Mouse (Mus musculus) left cerebral cortex, postnatal 10 days (tissue): ENCODE measurements at regions not wholly inside any gene's neighbourhood (a gene's known extent, or its start where the extent isn't known, plus 50 kb on each side); places are given as distances from the start of the nearest gene placed in this dataset.

Experiments
- DNase-seq, 2 experiments: peaks; one replicate each; pipeline ENCODE4 v3.0.0; 2021 to 2022; ENCODE audit warnings: low spot score in 2 of 2, mixed read lengths in 1 of 2; ENCODE audit errors: extremely low spot score in 1 of 2
- intact Hi-C: fragments of 180-260 bp; cut with DNase I; formaldehyde crosslinking; loops from one replicate; pipeline ENCODE4 v1.15.1; 2025

GRCm38 (mm10) chr10:44755355-44755957, 227.2 kb upstream of the Prdm1 start:
- intact Hi-C loops: no loop called here

GRCm38 (mm10) chr10:44754930-44755329, 226.6 kb upstream of the Prdm1 start:
- no peak for DNase-seq
- intact Hi-C loops: no loop called here

More at GRCm38 (mm10) chr10:44755355-44755957, 227.2 kb upstream of the Prdm1 start:
- DNase-seq: peak in 1 of 2 experiments; percentile 47

- intact Hi-C loops: no loop called here
- DNase-seq: no peak
Measured at GRCm38 (mm10) chr10:44752719-44753390, 224.6 kb upstream of the Prdm1 start.

- intact Hi-C loops: no loop called here
- DNase-seq: no peak
Measured at GRCm38 (mm10) chr10:44751061-44751460, 222.8 kb upstream of the Prdm1 start.

GRCm38 (mm10) chr10:44749206-44749605, 220.9 kb upstream of the Prdm1 start:
- no peak for DNase-seq
- intact Hi-C loops: no loop called here

- no peak for DNase-seq
- intact Hi-C loops: no loop called here
Measured at GRCm38 (mm10) chr10:44747419-44747818, 219.1 kb upstream of the Prdm1 start.

GRCm38 (mm10) chr10:44744221-44744620, 215.9 kb upstream of the Prdm1 start:
- intact Hi-C loops: no loop called here
- DNase-seq: peak in 1 of 2 experiments; percentile 26

GRCm38 (mm10) chr10:44733641-44734040, 205.3 kb upstream of the Prdm1 start:
- intact Hi-C loops: no loop called here
- DNase-seq: no peak

GRCm38 (mm10) chr10:44730721-44731120, 202.4 kb upstream of the Prdm1 start:
- intact Hi-C loops: no loop called here
- DNase-seq: no peak

GRCm38 (mm10) chr10:44728963-44729362, 200.7 kb upstream of the Prdm1 start:
- DNase-seq: no peak
- intact Hi-C loops: no loop called here

GRCm38 (mm10) chr10:44724575-44724974, 196.3 kb upstream of the Prdm1 start:
- intact Hi-C loops: no loop called here
- DNase-seq: no peak

- intact Hi-C loops: no loop called here
- DNase-seq: no peak
Measured at GRCm38 (mm10) chr10:44723845-44724244, 195.5 kb upstream of the Prdm1 start.

GRCm38 (mm10) chr10:44723321-44723720, 195.0 kb upstream of the Prdm1 start:
- intact Hi-C loops: no loop called here
- no peak for DNase-seq

GRCm38 (mm10) chr10:44721670-44722069, 193.4 kb upstream of the Prdm1 start:
- intact Hi-C loops: no loop called here
- DNase-seq: no peak

GRCm38 (mm10) chr10:44716612-44717011, 188.3 kb upstream of the Prdm1 start:
- intact Hi-C loops: no loop called here
- no peak for DNase-seq

- DNase-seq: no peak
- intact Hi-C loops: no loop called here
Measured at GRCm38 (mm10) chr10:44715902-44716301, 187.6 kb upstream of the Prdm1 start.

- no peak for DNase-seq
- intact Hi-C loops: no loop called here
Measured at GRCm38 (mm10) chr10:44708830-44709229, 180.5 kb upstream of the Prdm1 start.

GRCm38 (mm10) chr10:44704143-44704542, 175.8 kb upstream of the Prdm1 start:
- no peak for DNase-seq
- intact Hi-C loops: no loop called here

GRCm38 (mm10) chr10:44702108-44702507, 173.8 kb upstream of the Prdm1 start:
- no peak for DNase-seq
- intact Hi-C loops: no loop called here

GRCm38 (mm10) chr10:44699988-44700537, 171.8 kb upstream of the Prdm1 start:
- no peak for DNase-seq
- intact Hi-C loops: no loop called here
